Mouse (Mus musculus): ENCODE data around the gene Nufip1.

Gene Nufip1

GRCm38 (mm10) chr14:76185358-76185757 lies 74.7 kb downstream of the Nufip1 start:
- DNase-seq (ENCODE audit: low read depth) = no peak

GRCm38 (mm10) chr14:76186299-76186698 lies 75.6 kb downstream of the Nufip1 start:
- no peak for DNase-seq (ENCODE audit: low read depth)

All from c-Kit-positive CD71-positive TER-119-negative erythroid progenitor cells, embryonic 14.5 days (primary cell).